Mouse (Mus musculus): ENCODE data around the gene Cpm. TPM values are rescaled to one million over a fixed set of nuclear protein-coding genes. Genes with fewer than 3 reads are reported as not detected.

The Cpm gene
- polyA plus RNA-seq, 1 experiment from 2014 or later: 6.3 TPM

DNA sequence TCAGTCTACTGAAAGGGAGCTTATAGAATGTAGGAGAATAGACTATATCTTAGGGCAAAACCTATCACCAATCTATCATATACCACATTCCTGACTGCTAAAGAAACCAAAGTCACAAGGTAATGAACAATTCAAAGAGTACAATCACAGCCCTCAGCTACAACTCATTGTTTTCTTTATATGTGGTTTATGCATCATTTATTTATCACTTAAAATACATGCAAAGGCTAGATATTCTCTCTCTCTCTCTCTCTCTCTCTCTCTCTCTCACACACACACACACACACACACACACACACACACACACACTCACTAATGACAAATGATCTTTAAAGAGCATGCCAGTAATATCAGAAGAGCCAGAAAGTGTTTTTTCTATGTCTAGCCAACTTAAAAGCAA is 76.5 kb downstream of the Cpm start:
- Histone ChIP-seq H3K36me3 (ENCODE audit: control insufficient read depth, insufficient read depth, low read length) (peaks cover 12% of the 10 kb centered on the region), H3K9me3 (ENCODE audit: control insufficient read depth, low read length) (no peaks in the 10 kb centered on the region), H3K4me3 (ENCODE audit: low read depth, low read length) (no peak overlapping the region), H3K27me3 (ENCODE audit: control insufficient read depth, insufficient read depth, low read length) (no peaks in the 10 kb centered on the region), H3K9ac (ENCODE audit: low read depth, low read length) (no peak overlapping the region), H3K4me1 (replicated peaks; ENCODE audit: control insufficient read depth, insufficient read depth, low read length) (0 out of 2 replicates have a peak, but pooled peaks cover 6% of the 10 kb centered on the region), H3K27ac (ENCODE audit: low read depth, low read length) (no peak overlapping the region), H3K4me2 (replicated peaks; ENCODE audit: low read depth, low read length) (no peak overlapping the region)
- ATAC-seq (ENCODE audit: low FRiP score) (no peak), DNase-seq (ENCODE audit: low spot score) (no peak)

DNA sequence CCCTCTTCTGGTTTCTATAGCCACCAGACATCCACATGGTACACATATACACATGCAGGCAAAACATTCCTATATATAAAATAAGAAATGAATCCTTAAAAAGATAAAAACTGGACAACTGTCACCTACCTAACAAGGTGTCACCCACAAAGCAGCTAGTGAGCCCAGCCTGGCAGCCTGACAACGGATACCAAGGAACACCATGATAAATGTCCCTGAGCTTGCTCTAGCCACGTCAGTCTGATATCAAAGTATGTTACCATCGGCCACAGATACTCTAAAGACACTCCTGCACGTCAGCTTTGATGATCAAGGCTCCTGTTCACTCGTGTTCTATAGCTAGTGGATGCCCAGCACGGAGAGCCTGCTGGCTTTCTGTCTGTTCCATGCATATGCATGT is 77.1 kb downstream of the Cpm start:
- H3K36me3 ChIP-seq (ENCODE audit: control insufficient read depth, insufficient read depth, low read length): peaks cover 12% of the 10 kb centered on the region
- WGBS: 93% methylated on average over 6 of the region's 6 CpGs
- H3K27me3 ChIP-seq (ENCODE audit: control insufficient read depth, insufficient read depth, low read length): no peaks in the 10 kb centered on the region
- no peaks in the 10 kb centered on the region for H3K9me3 ChIP-seq (ENCODE audit: control insufficient read depth, low read length)
- DNase-seq (ENCODE audit: low spot score): no peak
- H3K27ac ChIP-seq (ENCODE audit: low read depth, low read length): no peak overlapping the region
- no peak overlapping the region for H3K9ac ChIP-seq (ENCODE audit: low read depth, low read length)
- ATAC-seq (ENCODE audit: low FRiP score): no peak
- no peak overlapping the region for H3K4me2 ChIP-seq (replicated peaks; ENCODE audit: low read depth, low read length)
- H3K4me1 ChIP-seq (replicated peaks; ENCODE audit: control insufficient read depth, insufficient read depth, low read length): 0 out of 2 replicates have a peak, but pooled peaks cover 6% of the 10 kb centered on the region
- H3K4me3 ChIP-seq (ENCODE audit: low read depth, low read length): no peak overlapping the region

- Histone ChIP-seq H3K4me1 (replicated peaks; ENCODE audit: control insufficient read depth, insufficient read depth, low read length) (0 out of 2 replicates have a peak, but pooled peaks cover 6% of the 10 kb centered on the region), H3K36me3 (ENCODE audit: control insufficient read depth, insufficient read depth, low read length) (peaks cover 5% of the 10 kb centered on the region; the same call in 1 of the 2 replicates), H3K4me2 (replicated peaks; ENCODE audit: low read depth, low read length) (no peak overlapping the region), H3K27ac (ENCODE audit: low read depth, low read length) (no peak overlapping the region), H3K9ac (ENCODE audit: low read depth, low read length) (no peak overlapping the region), H3K9me3 (ENCODE audit: control insufficient read depth, low read length) (no peaks in the 10 kb centered on the region), H3K27me3 (ENCODE audit: control insufficient read depth, insufficient read depth, low read length) (no peaks in the 10 kb centered on the region), H3K4me3 (ENCODE audit: low read depth, low read length) (no peak overlapping the region)
- WGBS: 94% methylated on average over 2 of the region's 2 CpGs
- DNase-seq (ENCODE audit: low spot score) (no peak), ATAC-seq (ENCODE audit: low FRiP score) (no peak)
Observed at GRCm38 (mm10) chr10:117707114-117707838, 78.0 kb downstream of the Cpm start.

DNA sequence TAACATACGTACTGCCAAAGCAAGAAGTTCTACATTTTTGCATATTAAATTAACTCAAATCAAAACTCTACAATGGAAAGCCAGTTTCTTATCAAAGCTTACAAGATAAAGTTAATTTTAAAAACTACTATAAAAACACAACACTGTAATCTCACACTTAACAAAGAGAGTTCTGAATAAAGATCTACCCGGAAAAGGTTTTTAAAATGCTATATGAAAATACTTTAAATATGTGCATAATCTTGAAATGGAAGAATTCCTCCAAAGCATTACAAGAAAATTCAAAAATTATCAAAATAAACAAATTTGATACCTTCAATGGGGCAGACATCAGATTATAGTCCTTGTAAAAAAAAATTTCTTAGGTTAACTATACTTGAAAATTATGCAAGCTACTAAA is 79.1 kb downstream of the Cpm start:
- peaks cover 2% of the 10 kb centered on the region; the same call in 1 of the 2 replicates for H3K36me3 ChIP-seq (ENCODE audit: control insufficient read depth, insufficient read depth, low read length)
- no peak overlapping the region for H3K4me3 ChIP-seq (ENCODE audit: low read depth, low read length)
- H3K27me3 ChIP-seq (ENCODE audit: control insufficient read depth, insufficient read depth, low read length): no peaks in the 10 kb centered on the region
- DNase-seq (ENCODE audit: low spot score) (no peak), ATAC-seq (ENCODE audit: low FRiP score) (no peak)
- H3K9ac ChIP-seq (ENCODE audit: low read depth, low read length): no peak overlapping the region
- H3K27ac ChIP-seq (ENCODE audit: low read depth, low read length): no peak overlapping the region
- H3K4me1 ChIP-seq (replicated peaks; ENCODE audit: control insufficient read depth, insufficient read depth, low read length): 0 out of 2 replicates have a peak, but pooled peaks cover 6% of the 10 kb centered on the region
- H3K4me2 ChIP-seq (replicated peaks; ENCODE audit: low read depth, low read length): no peak overlapping the region
- H3K9me3 ChIP-seq (ENCODE audit: control insufficient read depth, low read length): no peaks in the 10 kb centered on the region
- WGBS: 96% methylated on average over 2 of the region's 2 CpGs

- ATAC-seq (ENCODE audit: low FRiP score) (no peak), DNase-seq (ENCODE audit: low spot score) (no peak)
- 92% methylated on average over 9 of the region's 9 CpGs for WGBS
- Histone ChIP-seq H3K9me3 (ENCODE audit: control insufficient read depth, low read length) (no peaks in the 10 kb centered on the region), H3K9ac (ENCODE audit: low read depth, low read length) (no peak overlapping the region), H3K36me3 (ENCODE audit: control insufficient read depth, insufficient read depth, low read length) (peaks cover 2% of the 10 kb centered on the region; the same call in 1 of the 2 replicates), H3K27ac (ENCODE audit: low read depth, low read length) (no peak overlapping the region), H3K4me3 (ENCODE audit: low read depth, low read length) (no peak overlapping the region), H3K4me2 (replicated peaks; ENCODE audit: low read depth, low read length) (peak overlapping the region; percentile 72; the same call in 1 of the 2 replicates), H3K27me3 (ENCODE audit: control insufficient read depth, insufficient read depth, low read length) (no peaks in the 10 kb centered on the region), H3K4me1 (replicated peaks; ENCODE audit: control insufficient read depth, insufficient read depth, low read length) (0 out of 2 replicates have a peak, but pooled peaks cover 6% of the 10 kb centered on the region)
Observed at GRCm38 (mm10) chr10:117708856-117709255, 79.6 kb downstream of the Cpm start.

GRCm38 (mm10) chr10:117709326-117709830 is 80.1 kb downstream of the Cpm start:
- Histone ChIP-seq H3K27ac (ENCODE audit: low read depth, low read length) (no peak overlapping the region), H3K4me1 (replicated peaks; ENCODE audit: control insufficient read depth, insufficient read depth, low read length) (0 out of 2 replicates have a peak, but pooled peaks cover 6% of the 10 kb centered on the region), H3K9me3 (ENCODE audit: control insufficient read depth, low read length) (no peaks in the 10 kb centered on the region), H3K4me3 (ENCODE audit: low read depth, low read length) (peak overlapping the region; percentile 89), H3K36me3 (ENCODE audit: control insufficient read depth, insufficient read depth, low read length) (peaks cover 2% of the 10 kb centered on the region; the same call in 1 of the 2 replicates), H3K4me2 (replicated peaks; ENCODE audit: low read depth, low read length) (peak overlapping the region; percentile 72), H3K9ac (ENCODE audit: low read depth, low read length) (peak overlapping the region; percentile 99), H3K27me3 (ENCODE audit: control insufficient read depth, insufficient read depth, low read length) (no peaks in the 10 kb centered on the region)
- WGBS: 56% methylated on average over 12 of the region's 12 CpGs
- DNase-seq (ENCODE audit: low spot score): no peak
- ATAC-seq (ENCODE audit: low FRiP score): no peak

GRCm38 (mm10) chr10:117709930-117710603 is 80.8 kb downstream of the Cpm start:
- Histone ChIP-seq H3K27ac (ENCODE audit: low read depth, low read length) (peak overlapping the region; percentile 98), H3K36me3 (ENCODE audit: control insufficient read depth, insufficient read depth, low read length) (no peaks in the 10 kb centered on the region; the same call in 1 of the 2 replicates), H3K4me2 (replicated peaks; ENCODE audit: low read depth, low read length) (peak overlapping the region; percentile 72), H3K27me3 (ENCODE audit: control insufficient read depth, insufficient read depth, low read length) (no peaks in the 10 kb centered on the region), H3K4me1 (replicated peaks; ENCODE audit: control insufficient read depth, insufficient read depth, low read length) (0 out of 2 replicates have a peak, but pooled peaks cover 6% of the 10 kb centered on the region), H3K9ac (ENCODE audit: low read depth, low read length) (peak overlapping the region; percentile 99), H3K9me3 (ENCODE audit: control insufficient read depth, low read length) (no peaks in the 10 kb centered on the region), H3K4me3 (ENCODE audit: low read depth, low read length) (peak overlapping the region; percentile 89)
- DNase-seq (ENCODE audit: low spot score): peak; percentile 91
- ATAC-seq (ENCODE audit: low FRiP score): peak; percentile 84
- WGBS: under 1% methylated on average over 42 of the region's 71 CpGs

- WGBS: 1% methylated on average over 52 of the region's 52 CpGs
- Histone ChIP-seq H3K4me3 (ENCODE audit: low read depth, low read length) (peak within 1 kb of the TSS; percentile 89), H3K9ac (ENCODE audit: low read depth, low read length) (peak within 1 kb of the TSS; percentile 99), H3K27ac (ENCODE audit: low read depth, low read length) (peak within 1 kb of the TSS; percentile 98), H3K4me2 (replicated peaks; ENCODE audit: low read depth, low read length) (peak within 1 kb of the TSS; percentile 72), H3K9me3 (ENCODE audit: control insufficient read depth, low read length) (no peaks in the 10 kb centered on the region), H3K36me3 (ENCODE audit: control insufficient read depth, insufficient read depth, low read length) (no peaks in the 10 kb centered on the region), H3K27me3 (ENCODE audit: control insufficient read depth, insufficient read depth, low read length) (no peaks in the 10 kb centered on the region), H3K4me1 (replicated peaks; ENCODE audit: control insufficient read depth, insufficient read depth, low read length) (0 out of 2 replicates have a peak, but pooled peaks cover 6% of the 10 kb centered on the region)
- DNase-seq (ENCODE audit: low spot score) (peak; percentile 99), ATAC-seq (ENCODE audit: low FRiP score) (peak; percentile 94)
Observed at GRCm38 (mm10) chr10:117710604-117711141, 81.4 kb downstream of the Cpm start, which contains the start of gene Mdm2. Gene Mdm2, minus strand, starts transcription at chr10:117710758.

Measured in hindbrain, embryonic 11.5 days (tissue).